Mouse (Mus musculus) bone marrow, adult 2 months (tissue): Measurements from ENCODE around the gene Eprs.

ENCODE experiments used
- CTCF ChIP-seq: fragments of 200-500 bp; IDR thresholded peaks from 2 replicates; pipeline ENCODE4 v1.5.1; 2011; ENCODE audit warnings: low read length, control low read depth; ENCODE audit not compliant: control insufficient read depth, insufficient read depth
- POLR2A ChIP-seq: fragments of 200-500 bp; IDR thresholded peaks from 2 replicates; pipeline ENCODE4 v1.6.1; 2011; ENCODE audit warnings: low read depth, mild to moderate bottlenecking, control low read depth, low read length, borderline replicate concordance; ENCODE audit not compliant: control insufficient read depth

GRCm38 (mm10) chr1:185356246-185356645 lies 6.6 kb upstream of the Eprs start:
- TF ChIP-seq CTCF, result no peak
- TF ChIP-seq POLR2A, result no peak
